Mouse (Mus musculus): ENCODE data around the gene Cldn6. TPM values are rescaled to one million over a fixed set of nuclear protein-coding genes. Genes with fewer than 3 reads are reported as not detected.

Cldn6 gene
- total and polyA plus RNA-seq, 2 experiments = 0.46 TPM; not detected in 1

DNA sequence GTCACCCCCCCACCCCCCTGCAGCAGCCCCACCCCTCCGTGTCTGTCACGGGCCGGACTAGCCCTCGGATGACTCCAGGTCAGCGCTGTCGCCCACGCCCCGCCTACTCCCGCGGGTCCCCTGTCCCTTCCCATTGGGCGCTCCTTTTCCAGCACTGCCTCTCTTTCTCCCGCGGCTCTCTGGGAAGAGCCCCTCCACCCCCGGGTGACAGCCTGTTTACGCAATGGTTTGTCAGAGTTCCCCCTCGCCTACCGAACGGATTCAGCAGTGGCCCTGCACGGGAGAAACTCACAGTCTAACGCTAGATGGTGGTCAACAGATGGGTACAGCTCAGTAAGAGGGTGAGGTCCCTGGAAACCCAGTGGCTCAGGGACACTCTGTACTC lies 47.7 kb downstream of the Cldn6 start:
- TF ChIP-seq CTCF (IDR thresholded peaks at IDR 0.05; ENCODE audit: low read depth, low read length) (no peak), POLR2A (IDR thresholded peaks at IDR 0.05; ENCODE audit: extremely low read depth, insufficient read depth, low read length) (no peak)
- Histone ChIP-seq H3K27me3 (ENCODE audit: control insufficient read depth, insufficient read depth, low read length) (no peaks in the 10 kb centered on the region), H3K27ac (replicated peaks; ENCODE audit: insufficient read depth, low read depth, low read length) (no peak overlapping the region), H3K36me3 (ENCODE audit: control insufficient read depth, insufficient read depth, low read length) (no peaks in the 10 kb centered on the region), H3K4me1 (ENCODE audit: control insufficient read depth, insufficient read depth, low read length) (0 out of 2 replicates have a peak, but pooled peaks cover 3% of the 10 kb centered on the region), H3K9ac (ENCODE audit: low read depth, low read length) (peak overlapping the region; percentile 75), H3K4me3 (ENCODE audit: insufficient read depth, low read depth, low read length) (peak overlapping the region; percentile 76), H3K79me2 (ENCODE audit: control insufficient read depth, insufficient read depth, low read length) (no peaks in the 10 kb centered on the region)
- peak; percentile 33 for DNase-seq (ENCODE audit: extremely low read depth, low read depth, low spot score)
- WGBS = 1% methylated on average over 20 of the region's 20 CpGs

DNA sequence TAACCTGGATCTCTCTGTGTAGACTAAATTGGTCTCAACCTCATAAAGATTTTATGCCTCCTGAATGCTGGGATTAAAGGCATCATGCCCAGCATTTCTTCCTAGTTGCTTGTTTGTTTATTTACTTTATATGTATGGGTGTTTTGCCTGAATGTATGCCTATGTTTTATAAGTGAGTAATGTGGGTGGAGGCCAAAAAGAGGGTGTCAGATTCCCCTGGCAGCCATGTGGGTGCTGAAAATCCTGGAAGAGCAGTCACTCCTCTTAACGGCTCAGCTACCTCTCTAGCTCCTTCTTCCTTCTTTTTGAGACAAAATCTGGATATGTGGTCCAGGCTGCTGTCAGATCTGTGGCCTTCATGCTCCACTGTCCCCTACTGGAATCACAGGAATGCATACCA lies 51.4 kb downstream of the Cldn6 start:
- DNase-seq (ENCODE audit: extremely low read depth, low read depth, low spot score) = no peak
- H3K27me3 ChIP-seq (ENCODE audit: control insufficient read depth, insufficient read depth, low read length) = no peaks in the 10 kb centered on the region
- TF ChIP-seq POLR2A (IDR thresholded peaks at IDR 0.05; ENCODE audit: extremely low read depth, insufficient read depth, low read length) = no peak
- no peak for TF ChIP-seq CTCF (IDR thresholded peaks at IDR 0.05; ENCODE audit: low read depth, low read length)
- H3K36me3 ChIP-seq (ENCODE audit: control insufficient read depth, insufficient read depth, low read length) = no peaks in the 10 kb centered on the region
- H3K79me2 ChIP-seq (ENCODE audit: control insufficient read depth, insufficient read depth, low read length) = no peaks in the 10 kb centered on the region
- H3K4me3 ChIP-seq (ENCODE audit: insufficient read depth, low read depth, low read length) = no peak overlapping the region
- H3K9ac ChIP-seq (ENCODE audit: low read depth, low read length) = no peak overlapping the region
- 71% methylated on average over 1 of the region's 1 CpGs for WGBS
- H3K4me1 ChIP-seq (ENCODE audit: control insufficient read depth, insufficient read depth, low read length) = 0 out of 2 replicates have a peak, but pooled peaks cover 3% of the 10 kb centered on the region
- H3K27ac ChIP-seq (replicated peaks; ENCODE audit: insufficient read depth, low read depth, low read length) = no peak overlapping the region

Other genes with a start within 250 kb of the Cldn6 start
- gene Vmn2r117, start 199.6 kb upstream of the Cldn6 start, total RNA-seq (2014; rRNA removed) = not detected in 2 replicates
- gene Vmn2r117, start 199.6 kb upstream of the Cldn6 start, polyA plus RNA-seq (2012; rRNA removed) = not detected in 2 replicates
- gene Zfp213, start 115.0 kb upstream of the Cldn6 start, total RNA-seq (2014; rRNA removed) = 4.5 and 4.8 TPM in 2 replicates
- gene Zfp213, start 115.0 kb upstream of the Cldn6 start, polyA plus RNA-seq (2012; rRNA removed) = 7.6 and 10.7 TPM in 2 replicates
- gene Zfp13, start 79.8 kb upstream of the Cldn6 start, total RNA-seq (2014; rRNA removed) = 1.3 and 2.0 TPM in 2 replicates
- 2.2 and 3.2 TPM in 2 replicates for gene Zfp13, start 79.8 kb upstream of the Cldn6 start, polyA plus RNA-seq (2012; rRNA removed)
- not detected in 2 replicates for gene Zscan10, start 78.4 kb upstream of the Cldn6 start, total RNA-seq (2014; rRNA removed)
- not detected in 2 replicates for gene Zscan10, start 78.4 kb upstream of the Cldn6 start, polyA plus RNA-seq (2012; rRNA removed)
- gene Mmp25, start 34.0 kb upstream of the Cldn6 start, total RNA-seq (2014; rRNA removed) = under 0.01 TPM in 1 of 2 replicates, not detected in the other
- gene Mmp25, start 34.0 kb upstream of the Cldn6 start, polyA plus RNA-seq (2012; rRNA removed) = 0.06 and 0.10 TPM in 2 replicates
- gene Bicdl2, start 18.7 kb upstream of the Cldn6 start, total RNA-seq (2014; rRNA removed) = 0.09 TPM in 1 of 2 replicates, not detected in the other
- 0.05 TPM in 1 of 2 replicates, not detected in the other for gene Bicdl2, start 18.7 kb upstream of the Cldn6 start, polyA plus RNA-seq (2012; rRNA removed)
- gene Hcfc1r1, start 5.7 kb upstream of the Cldn6 start, total RNA-seq (2014; rRNA removed) = 9.3 and 11.5 TPM in 2 replicates
- 142 and 189 TPM in 2 replicates for gene Hcfc1r1, start 5.7 kb upstream of the Cldn6 start, polyA plus RNA-seq (2012; rRNA removed)
- gene Thoc6, start 5.4 kb upstream of the Cldn6 start, total RNA-seq (2014; rRNA removed) = 6.0 and 6.8 TPM in 2 replicates
- 10.2 and 10.3 TPM in 2 replicates for gene Thoc6, start 5.4 kb upstream of the Cldn6 start, polyA plus RNA-seq (2012; rRNA removed)
- 4.0 TPM in 2 replicates for gene Tnfrsf12a, start 1.8 kb upstream of the Cldn6 start, total RNA-seq (2014; rRNA removed)
- 6.0 and 7.1 TPM in 2 replicates for gene Tnfrsf12a, start 1.8 kb upstream of the Cldn6 start, polyA plus RNA-seq (2012; rRNA removed)
- gene Cldn9, start 4.8 kb downstream of the Cldn6 start, total RNA-seq (2014; rRNA removed) = not detected in 2 replicates
- not detected in 2 replicates for gene Cldn9, start 4.8 kb downstream of the Cldn6 start, polyA plus RNA-seq (2012; rRNA removed)
- gene 1520401A03Rik, start 43.5 kb downstream of the Cldn6 start, total RNA-seq (2014; rRNA removed) = under 0.01 TPM in 1 of 2 replicates, not detected in the other
- not detected in 2 replicates for gene 1520401A03Rik, start 43.5 kb downstream of the Cldn6 start, polyA plus RNA-seq (2012; rRNA removed)
- 0.18 and 1.0 TPM in 2 replicates for gene Pkmyt1, start 47.1 kb downstream of the Cldn6 start, total RNA-seq (2014; rRNA removed)
- gene Pkmyt1, start 47.1 kb downstream of the Cldn6 start, polyA plus RNA-seq (2012; rRNA removed) = 1.6 and 2.6 TPM in 2 replicates
- 1.3 and 1.6 TPM in 2 replicates for gene Paqr4, start 61.6 kb downstream of the Cldn6 start, total RNA-seq (2014; rRNA removed)
- 3.1 and 3.7 TPM in 2 replicates for gene Paqr4, start 61.6 kb downstream of the Cldn6 start, polyA plus RNA-seq (2012; rRNA removed)
- gene Kremen2, start 66.6 kb downstream of the Cldn6 start, total RNA-seq (2014; rRNA removed) = not detected in 2 replicates
- gene Kremen2, start 66.6 kb downstream of the Cldn6 start, polyA plus RNA-seq (2012; rRNA removed) = 0.06 TPM in 1 of 2 replicates, not detected in the other
- gene Flywch1, start 92.4 kb downstream of the Cldn6 start, total RNA-seq (2014; rRNA removed) = 11.1 and 12.6 TPM in 2 replicates
- 13.8 and 14.2 TPM in 2 replicates for gene Flywch1, start 92.4 kb downstream of the Cldn6 start, polyA plus RNA-seq (2012; rRNA removed)
- 1.5 and 1.8 TPM in 2 replicates for gene Flywch2, start 106.8 kb downstream of the Cldn6 start, total RNA-seq (2014; rRNA removed)
- gene Flywch2, start 106.8 kb downstream of the Cldn6 start, polyA plus RNA-seq (2012; rRNA removed) = 1.5 and 2.6 TPM in 2 replicates
- gene Srrm2, start 111.3 kb downstream of the Cldn6 start, total RNA-seq (2014; rRNA removed) = 33.0 and 46.5 TPM in 2 replicates
- 177 and 316 TPM in 2 replicates for gene Srrm2, start 111.3 kb downstream of the Cldn6 start, polyA plus RNA-seq (2012; rRNA removed)
- gene Elob, start 149.9 kb downstream of the Cldn6 start, total RNA-seq (2014; rRNA removed) = 153 and 187 TPM in 2 replicates
- 276 and 336 TPM in 2 replicates for gene Elob, start 149.9 kb downstream of the Cldn6 start, polyA plus RNA-seq (2012; rRNA removed)
- gene Prss33, start 156.8 kb downstream of the Cldn6 start, total RNA-seq (2014; rRNA removed) = not detected in 2 replicates
- gene Prss33, start 156.8 kb downstream of the Cldn6 start, polyA plus RNA-seq (2012; rRNA removed) = not detected in 2 replicates
- not detected in 2 replicates for gene Prss32, start 164.6 kb downstream of the Cldn6 start, total RNA-seq (2014; rRNA removed)
- 0.24 and 0.45 TPM in 2 replicates for gene Prss32, start 164.6 kb downstream of the Cldn6 start, polyA plus RNA-seq (2012; rRNA removed)
- 0.13 TPM in 1 of 2 replicates, not detected in the other for gene Prss41, start 164.9 kb downstream of the Cldn6 start, total RNA-seq (2014; rRNA removed)
- 0.05 and 0.16 TPM in 2 replicates for gene Prss41, start 164.9 kb downstream of the Cldn6 start, polyA plus RNA-seq (2012; rRNA removed)
- not detected in 2 replicates for gene Prss21, start 188.8 kb downstream of the Cldn6 start, total RNA-seq (2014; rRNA removed)
- gene Prss21, start 188.8 kb downstream of the Cldn6 start, polyA plus RNA-seq (2012; rRNA removed) = not detected in 2 replicates
- not detected in 2 replicates for gene Dcpp1, start 201.6 kb downstream of the Cldn6 start, total RNA-seq (2014; rRNA removed)
- not detected in 2 replicates for gene Dcpp1, start 201.6 kb downstream of the Cldn6 start, polyA plus RNA-seq (2012; rRNA removed)
- gene Dcpp2, start 201.6 kb downstream of the Cldn6 start, total RNA-seq (2014; rRNA removed) = not detected in 2 replicates
- not detected in 2 replicates for gene Dcpp2, start 201.6 kb downstream of the Cldn6 start, polyA plus RNA-seq (2012; rRNA removed)
- not detected in 2 replicates for gene Dcpp3, start 238.2 kb downstream of the Cldn6 start, total RNA-seq (2014; rRNA removed)
- gene Dcpp3, start 238.2 kb downstream of the Cldn6 start, polyA plus RNA-seq (2012; rRNA removed) = not detected in 2 replicates